Mouse (Mus musculus) NIH3T3 (cell line): ENCODE data around the gene Polr2h.

ENCODE experiments used
- DNase-seq: peaks from one replicate; pipeline ENCODE4 v3.0.0-alpha.2; 2012; ENCODE audit warnings: low read depth

Gene Polr2h

DNA sequence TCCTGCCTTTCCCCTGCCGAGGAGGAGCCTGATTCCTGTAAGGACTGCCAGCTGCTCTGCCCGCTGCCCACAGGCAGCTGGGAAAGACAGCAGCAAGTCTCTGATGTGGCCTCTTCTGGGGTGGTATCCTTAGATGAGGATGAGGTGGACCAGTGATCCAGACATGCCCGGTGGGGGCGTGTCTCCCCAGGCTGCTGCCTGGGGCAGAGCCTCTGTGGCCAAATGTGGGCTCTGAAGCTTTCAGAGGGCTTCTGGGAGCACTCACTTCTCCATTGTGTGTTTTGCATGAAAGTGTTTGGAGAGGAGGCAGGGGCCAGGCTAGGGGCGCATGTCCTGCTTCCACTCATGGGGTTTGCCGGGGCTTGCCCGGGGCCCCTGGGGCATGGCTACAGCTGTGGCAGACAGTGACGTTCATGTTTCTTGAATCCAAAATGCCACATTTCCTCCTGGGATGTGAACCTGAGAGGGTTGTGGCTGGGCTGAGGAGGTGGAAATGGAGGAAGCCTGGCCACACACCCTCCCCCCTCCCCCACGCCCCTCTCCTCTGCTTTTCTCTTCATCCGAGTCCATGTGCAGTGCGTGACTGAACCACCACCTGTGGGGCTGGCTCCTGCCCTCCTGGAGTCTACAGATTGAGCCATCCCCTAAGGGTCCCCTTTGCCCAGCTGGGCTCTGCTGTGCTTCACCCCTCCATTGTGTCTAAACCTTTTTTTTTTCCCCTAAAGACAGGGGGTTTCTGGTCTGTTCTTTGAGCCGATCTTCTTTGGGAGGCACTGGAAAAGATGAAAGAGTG is 15.5 kb upstream of the Polr2h start:
- no peak for DNase-seq

DNA sequence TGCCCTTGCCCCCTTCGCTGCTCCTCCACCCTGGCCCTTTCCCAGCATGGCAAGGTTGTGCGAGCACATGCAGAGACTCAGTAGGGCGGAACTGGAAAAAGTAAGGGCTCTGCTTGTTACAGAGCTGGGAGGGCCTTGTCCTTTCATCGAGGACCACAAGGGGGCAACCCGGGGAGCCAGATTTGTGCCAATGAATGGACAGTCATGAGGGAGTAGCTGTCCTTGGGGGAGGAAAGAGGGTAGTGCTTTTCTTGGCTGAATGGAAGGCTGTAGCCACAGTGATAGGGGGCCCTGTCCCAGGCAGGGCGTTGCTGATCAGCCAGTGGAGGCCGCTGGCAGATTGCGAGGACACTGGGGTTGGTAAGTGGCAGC is 15.0 kb upstream of the Polr2h start:
- peak; percentile 85 for DNase-seq

DNA sequence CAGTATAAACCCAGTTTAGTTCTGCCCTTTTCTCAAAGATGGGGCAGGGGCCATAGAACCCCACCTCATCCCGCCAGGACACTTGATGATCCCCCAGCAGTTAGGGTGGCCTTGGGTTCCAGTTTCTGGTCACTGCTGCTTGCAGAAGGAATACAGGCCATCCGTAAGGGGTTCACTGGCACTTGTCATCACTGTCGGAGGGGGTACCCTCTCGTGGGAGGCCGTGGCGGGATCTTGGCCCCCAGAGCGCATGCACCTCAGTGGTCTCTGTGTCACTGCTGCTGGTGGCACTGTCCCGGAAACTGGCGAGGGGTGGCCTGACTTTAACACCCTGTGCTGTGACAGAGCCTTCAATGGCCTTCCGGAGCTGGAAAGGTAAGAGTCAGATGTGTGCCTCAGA is 14.4 kb upstream of the Polr2h start:
- DNase-seq = no peak

DNA sequence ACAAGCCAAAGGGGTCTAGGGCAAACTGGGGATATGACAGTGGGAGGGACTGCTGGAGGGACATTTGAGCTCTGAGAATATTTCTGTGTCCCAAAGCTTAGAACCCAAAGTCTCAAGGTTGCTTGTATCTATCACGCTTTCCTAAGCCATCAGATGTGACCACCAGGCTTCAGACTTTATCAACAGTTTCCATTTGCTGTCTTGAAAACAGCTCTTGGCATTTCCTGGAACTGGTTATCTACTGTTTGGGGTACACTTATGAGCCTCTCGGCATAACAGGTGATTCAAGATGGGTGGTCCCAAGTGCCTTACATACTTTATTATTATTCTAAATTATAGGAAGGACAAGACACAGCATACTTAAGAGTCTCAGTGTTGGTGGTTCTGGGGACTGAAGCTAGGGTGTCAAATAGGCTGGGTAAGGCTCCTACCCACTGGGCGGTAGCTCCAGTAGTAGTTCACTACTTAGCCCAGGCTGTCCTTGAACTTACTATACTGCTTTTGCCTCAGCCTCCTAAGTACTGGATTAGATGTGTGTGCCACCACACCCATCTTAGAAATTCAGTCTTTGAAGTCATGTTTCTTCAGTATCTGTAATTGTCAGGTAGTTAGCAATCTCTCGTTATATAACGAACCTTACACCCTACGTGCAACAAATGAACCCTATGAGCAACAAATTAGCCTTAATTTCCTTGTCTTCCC is 13.6 kb upstream of the Polr2h start:
- no peak for DNase-seq

DNA sequence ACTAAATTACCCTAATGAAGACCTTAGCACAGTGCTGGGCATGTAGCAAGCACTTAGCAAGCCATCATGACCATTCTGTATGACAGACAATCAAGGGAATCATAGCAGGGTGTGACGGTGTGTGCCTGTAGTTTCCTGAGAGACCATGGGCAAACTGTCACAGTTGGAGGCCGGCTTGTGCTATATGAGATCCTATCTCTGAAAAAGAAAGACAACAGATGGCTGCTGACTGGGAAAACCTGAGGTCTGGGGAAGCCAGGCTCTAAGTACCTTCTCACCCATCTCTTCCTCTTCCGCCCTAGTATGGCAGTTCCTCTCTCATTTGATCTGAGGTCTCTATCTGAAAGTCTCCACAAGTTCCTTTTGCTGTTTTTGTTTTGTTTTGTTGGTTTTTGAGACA is 11.7 kb upstream of the Polr2h start:
- DNase-seq = no peak

DNA sequence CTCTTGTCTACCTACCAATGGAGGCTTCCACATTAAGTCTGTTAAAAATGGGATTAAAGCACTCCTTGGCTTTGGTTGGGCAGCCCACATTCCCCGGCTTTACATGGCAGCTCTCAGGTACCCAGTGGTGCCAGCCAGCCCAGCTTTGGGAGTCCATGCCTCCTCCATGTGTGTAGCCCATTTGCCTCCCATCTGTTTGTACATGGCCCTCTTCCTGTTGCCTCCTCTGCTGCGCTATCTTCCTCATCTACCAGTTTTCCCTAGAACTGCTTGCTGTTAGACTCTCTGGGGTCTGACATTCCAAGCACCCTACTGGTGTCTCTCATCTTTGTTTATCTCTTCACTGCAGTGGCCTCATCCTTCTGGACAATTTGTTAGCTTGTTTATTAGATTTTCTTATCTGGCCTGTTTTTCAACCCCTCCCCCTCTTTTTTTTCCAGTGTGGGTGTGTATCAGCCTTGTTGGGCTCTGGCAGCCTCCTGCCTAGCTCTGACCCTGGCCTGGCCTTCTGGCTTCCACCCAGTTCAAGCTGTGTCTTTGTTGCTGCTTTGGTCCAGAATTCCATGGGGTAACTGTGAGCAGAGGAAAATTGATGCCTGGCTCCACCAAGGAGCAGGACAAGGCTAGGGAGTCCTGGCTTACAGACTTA is 10.9 kb upstream of the Polr2h start:
- no peak for DNase-seq

DNA sequence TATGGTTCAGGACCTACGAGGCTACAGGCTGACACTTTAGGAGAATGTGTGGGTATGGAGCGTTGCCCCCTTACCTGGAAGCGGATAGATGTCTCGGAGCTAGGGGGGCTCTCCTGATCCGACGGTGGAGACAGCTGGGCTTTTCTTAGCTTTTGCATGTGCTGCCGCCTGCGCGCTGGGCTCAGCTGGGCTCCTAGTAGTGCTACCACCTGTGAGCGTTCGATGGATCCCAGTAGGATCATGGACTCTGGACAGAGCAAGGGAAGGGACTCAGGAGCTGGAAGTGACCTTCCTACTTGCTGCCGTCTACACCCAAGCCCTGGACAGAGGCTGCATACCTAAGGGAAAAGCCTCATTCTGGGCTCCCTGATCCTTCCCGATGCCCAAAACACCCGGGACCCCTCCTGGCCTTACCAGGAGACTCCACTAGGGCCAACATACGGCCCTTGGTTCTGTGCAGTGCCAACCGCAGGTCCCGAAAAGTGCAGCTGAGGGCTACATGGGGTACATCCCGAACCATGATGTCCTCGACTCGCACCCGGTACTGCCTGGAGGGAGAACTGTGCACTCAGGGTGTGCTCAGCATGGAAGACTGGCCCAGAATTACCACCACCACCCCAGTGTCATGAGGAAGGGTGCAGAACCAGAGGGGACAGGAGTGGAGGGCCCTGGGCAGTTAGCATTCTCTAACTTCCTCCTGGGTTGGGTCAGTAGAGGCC is 9.1 kb upstream of the Polr2h start:
- DNase-seq = no peak

DNA sequence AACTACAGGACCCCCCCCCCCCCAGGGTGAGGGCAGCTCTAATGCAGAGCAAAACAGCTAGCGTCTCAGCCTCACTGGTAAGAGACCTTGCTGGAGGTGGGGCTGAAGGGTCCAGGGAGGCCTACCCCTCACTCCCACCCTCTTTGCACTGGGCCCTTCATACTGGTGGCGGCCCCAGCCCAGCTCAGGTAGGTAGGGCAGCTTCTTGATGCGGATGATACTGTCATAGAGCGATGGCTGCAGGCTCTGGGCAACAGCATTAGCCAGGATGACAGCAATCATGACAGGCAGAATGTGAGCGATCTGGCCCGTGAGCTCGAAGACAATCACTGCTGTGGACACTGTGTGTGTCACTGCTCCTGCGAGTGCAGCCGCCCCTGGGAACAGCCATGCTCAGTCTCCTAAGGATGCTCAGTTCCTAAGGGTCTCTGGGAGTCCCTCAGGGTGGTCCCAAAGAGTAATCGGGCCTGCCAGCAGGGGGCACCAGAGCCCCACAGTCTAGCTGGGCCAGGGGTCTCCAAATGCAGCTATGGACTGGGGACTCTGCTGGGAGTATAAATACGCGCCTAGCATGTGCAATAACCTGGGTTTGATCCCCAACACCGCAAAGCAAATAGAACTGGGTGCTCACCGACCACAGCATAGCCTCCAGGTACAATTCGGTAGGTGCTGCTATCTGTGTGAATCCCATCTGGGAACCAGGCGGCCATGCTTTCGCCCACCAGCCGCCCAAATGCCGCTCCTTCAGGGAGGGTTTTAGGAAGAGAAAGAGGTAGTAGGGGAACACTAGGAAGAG is 8.3 kb upstream of the Polr2h start:
- DNase-seq = no peak

DNA sequence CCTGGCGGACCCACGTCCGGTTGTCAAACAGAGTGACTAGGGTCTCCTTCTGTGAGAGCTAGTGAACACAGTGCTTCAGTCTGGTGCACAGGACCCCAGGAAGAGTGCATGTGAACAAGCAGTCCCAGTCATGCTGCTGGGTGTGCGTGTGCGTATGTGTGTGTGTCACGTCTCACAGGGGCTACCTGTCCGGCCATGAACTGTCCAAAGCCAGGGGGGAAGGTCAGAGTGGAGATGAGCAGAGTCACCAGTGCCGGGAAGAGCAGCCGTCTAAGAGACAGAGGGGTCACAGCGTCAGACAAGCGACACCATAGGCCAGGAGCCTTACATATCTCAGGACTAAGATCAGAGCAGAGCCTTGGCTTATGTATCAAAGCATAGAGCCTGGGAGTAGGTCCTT is 7.1 kb upstream of the Polr2h start:
- no peak for DNase-seq

DNA sequence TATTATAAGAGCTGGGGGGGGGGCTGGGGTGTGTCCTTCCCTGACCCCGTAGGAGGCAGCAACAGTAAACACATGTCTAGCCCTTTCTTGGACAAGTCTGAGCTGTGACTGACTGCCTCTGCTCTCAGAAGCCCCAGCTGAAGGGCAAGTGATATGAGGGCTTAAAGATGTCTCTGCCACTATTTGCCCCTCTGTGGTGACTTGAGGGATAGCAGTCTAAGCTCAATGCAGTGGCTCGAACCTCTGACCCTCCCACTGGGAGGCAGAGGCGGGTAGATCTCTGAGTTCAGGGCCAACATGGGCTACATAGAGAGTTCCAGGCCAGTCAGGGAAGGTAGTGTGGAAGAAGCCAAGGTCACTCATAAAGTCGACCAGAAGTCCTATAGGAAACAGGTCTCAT is 6.7 kb upstream of the Polr2h start:
- no peak for DNase-seq

DNA sequence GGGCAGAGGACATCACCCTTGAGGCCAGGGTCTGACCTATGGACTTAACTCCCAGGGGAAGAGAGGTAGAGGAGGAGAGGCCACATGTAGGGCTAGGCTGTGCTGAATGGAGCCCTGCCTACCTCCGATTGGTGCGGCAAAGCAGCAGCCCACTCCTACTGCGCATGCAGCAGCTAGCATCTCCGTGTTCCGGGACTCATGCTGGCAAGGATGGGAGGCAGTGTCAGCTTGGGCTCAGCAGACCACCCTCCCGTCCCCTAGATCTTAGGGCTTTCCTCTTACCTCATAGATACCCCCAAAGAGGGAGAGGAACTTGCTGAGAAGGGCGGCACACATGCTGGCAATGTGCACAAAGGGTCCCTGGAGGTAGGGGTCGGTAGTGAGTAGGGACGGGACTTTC is 5.3 kb upstream of the Polr2h start:
- no peak for DNase-seq

DNA sequence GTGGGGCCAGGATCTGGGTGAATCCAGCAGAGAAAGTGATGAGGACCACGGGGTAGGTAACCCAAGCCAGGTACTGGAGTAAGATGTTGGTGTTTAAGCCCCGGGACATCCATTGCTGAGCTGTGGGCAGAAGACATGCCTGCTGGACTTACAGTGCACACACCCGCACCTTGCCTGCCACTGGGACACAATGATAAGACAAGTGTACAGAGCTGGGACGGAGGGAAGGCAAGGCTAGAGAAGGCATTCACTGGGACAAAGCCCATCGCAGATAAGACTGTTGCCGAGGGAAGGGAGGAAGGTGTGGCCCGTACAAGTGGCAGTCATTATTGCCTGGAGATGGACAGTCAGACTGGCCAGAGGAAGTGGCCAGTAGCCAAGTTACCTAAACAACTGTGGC is 4.6 kb upstream of the Polr2h start:
- no peak for DNase-seq

DNA sequence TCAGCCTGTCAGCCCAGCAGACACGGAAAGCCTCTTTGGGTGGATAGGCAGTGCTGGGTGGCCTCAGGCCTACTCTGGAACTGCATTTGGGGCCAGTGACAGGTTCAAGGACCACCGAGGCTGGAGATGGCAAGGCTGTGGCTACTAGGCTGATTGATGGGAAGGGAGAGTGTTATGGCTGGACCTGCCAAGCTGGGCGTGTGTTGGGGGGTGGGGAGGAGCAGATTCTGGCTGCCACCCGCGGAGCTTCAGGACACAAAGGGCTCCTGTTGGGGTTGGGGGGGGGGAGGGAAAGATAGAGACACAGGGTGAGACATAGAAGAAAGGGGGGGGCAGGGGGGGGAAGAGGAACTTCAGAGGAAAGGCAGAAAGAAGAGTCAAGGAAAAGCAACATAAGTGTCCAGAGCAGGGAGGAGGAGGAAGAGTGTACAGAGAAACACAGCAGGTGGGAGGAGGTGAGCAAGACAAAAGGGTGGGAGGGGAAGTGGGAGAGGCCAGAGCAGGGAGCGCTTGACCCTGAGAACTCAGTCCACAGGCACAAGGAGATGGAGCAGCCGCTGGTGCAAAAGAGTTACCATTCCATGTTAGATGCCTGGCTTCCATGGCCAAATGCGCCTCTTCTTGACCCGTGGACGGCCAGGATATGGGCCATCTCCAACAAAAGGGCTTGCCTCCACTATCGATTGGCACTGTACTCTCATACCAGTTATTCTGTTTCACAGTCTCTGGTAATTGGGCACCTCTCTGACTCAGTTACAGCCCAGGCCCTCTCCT is 3.0 kb upstream of the Polr2h start:
- DNase-seq = no peak

DNA sequence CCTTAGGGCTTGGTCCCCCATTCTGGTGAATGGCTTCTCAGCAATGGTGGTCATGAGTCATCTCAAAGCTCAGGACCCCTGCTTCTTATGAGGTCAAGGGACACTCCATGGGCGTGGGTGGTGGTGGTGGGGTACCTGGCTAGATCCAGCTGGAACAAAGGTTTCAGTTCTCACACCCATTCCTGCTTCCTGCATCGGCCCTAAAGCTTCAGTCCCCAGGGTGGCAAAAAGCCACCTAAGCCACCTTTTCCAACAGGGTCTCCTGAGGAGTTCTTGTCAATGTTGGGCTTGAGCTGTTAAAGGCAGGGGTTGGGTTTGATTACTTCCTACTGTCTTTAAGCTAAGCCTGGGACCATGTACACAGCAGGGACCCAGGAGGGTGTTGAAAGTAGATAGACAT is 2.3 kb upstream of the Polr2h start:
- no peak for DNase-seq

DNA sequence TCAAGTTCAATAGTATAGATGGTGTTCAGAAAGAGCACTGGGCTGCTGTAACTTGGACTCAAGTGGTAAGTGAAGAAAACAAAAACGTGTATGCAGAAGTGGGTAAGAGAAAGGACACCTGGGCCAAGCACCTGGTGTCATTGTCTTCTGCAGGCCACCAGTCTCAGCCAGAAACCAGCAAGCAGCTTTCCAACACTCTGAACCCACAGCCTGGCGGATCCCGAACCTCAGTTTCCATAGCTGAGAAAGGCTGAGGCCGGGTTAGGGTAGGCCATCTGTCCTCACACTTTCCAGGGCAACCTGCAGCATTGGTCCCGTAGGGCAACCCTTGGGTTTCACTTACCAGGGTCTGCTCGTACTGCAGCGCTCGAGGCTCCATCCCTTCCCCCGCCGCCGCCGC is 1.9 kb upstream of the Polr2h start:
- no peak for DNase-seq

DNA sequence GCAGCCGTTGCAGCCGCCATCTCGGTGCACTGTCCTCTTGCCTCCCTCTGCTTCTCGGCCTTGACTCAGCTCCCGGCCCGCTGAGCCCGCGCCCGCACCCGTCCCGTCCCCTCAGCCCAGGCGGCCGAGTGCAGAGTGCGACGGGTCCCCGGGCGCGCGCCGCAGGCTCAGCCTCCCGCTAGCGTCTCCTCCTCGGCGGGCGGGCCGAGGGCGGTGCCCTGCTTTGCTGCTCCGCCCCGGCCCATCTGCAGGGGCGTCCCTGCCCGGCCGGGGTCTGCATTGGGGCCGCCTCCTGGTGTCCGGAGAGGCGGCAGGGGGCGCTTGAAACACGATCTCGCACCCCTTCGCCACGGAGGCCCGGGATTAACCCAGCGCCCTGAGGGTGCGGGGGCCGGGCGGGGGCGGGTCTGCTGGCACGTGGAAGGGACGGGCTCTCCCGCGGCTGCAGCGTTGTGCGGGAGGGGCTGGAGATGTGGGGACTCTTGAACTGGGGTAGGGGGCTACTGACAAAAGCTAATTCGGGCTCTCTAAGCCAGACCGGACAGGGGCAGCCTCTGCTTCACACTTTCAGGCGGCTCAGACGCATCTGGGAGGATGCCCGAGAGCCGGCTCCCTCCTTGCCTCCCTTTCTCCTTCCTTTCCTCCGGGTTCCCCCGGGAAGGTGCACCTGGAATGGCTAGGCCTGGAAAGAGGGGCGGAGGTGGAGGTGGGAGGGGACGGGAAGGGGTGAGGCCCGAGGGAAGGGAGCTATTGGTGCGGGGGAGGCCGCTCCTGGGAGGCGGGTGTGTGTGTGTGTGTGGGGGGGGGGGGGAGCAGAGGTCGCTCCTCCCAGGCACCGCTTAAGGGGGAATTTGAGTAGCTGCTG is 1.3 kb upstream of the Polr2h start:
- DNase-seq = peak; percentile 81

DNA sequence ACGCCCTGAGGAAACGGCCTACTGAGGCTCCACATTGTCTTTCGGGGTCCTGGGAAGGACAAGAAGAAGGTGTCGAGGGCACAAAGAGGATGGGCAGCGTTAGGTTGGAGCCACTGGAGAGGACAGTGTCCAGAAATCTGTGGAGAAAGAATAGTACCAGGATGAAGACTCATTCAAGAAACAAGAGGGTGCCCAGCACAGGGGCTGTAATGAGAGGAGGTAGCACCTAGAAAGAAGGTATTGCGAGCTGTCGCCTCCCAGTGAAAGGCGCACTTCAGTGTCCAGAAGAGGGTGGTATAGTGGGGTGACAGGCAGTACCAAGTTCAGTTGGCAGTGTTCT is 654 bp upstream of the Polr2h start:
- no peak for DNase-seq

DNA sequence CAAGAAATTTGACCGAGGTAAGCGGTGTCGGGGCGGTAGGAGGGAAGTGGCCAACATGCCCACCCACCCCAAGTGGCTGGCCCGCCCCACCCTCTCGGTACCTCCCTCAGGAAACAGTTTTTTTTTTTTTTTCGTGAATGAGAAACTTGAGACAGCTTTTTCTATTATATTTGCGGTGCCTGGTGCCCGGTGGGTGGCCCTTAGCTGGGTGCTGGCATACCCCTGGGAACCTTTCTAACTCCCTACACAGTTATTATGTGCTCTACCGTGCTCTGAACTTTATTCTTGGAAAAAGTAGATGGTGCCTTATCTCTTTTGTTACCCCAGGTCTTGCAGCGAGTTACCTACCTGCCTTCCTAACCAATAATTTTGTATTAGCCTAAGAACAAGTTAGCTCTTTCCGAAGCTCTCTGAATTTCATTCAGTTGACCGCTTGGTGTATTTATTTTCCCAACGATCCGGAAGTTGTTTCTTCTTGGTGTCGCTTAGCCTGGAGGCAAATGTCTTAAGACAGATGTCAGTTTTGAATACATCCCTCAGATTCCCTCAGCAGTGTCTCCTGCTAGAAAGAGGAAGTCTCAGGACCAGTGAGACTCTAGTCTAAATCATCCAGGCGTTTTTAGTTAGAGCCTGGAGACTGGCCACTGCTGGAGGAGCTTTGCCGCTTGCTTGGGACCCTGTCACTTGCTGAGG is 659 bp downstream of the Polr2h start:
- DNase-seq = no peak

DNA sequence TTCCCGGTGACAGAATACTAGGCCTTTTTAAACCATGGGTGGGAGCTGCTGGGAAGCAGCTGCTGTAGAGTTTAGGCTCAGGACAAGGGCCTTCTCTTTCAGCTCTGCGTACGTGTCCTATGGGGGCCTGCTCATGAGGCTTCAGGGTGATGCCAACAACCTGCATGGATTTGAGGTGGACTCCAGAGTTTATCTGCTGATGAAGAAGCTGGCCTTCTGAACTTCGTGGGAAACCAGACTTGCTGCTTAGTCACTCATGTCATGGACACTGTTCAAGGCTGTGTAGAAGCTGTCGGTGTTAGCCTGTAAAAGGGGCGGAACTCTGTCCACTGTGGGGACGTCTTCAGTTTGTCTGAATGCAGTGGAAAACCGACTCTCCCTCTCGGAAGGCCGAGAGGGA is 4.3 kb downstream of the Polr2h start:
- DNase-seq = no peak

DNA sequence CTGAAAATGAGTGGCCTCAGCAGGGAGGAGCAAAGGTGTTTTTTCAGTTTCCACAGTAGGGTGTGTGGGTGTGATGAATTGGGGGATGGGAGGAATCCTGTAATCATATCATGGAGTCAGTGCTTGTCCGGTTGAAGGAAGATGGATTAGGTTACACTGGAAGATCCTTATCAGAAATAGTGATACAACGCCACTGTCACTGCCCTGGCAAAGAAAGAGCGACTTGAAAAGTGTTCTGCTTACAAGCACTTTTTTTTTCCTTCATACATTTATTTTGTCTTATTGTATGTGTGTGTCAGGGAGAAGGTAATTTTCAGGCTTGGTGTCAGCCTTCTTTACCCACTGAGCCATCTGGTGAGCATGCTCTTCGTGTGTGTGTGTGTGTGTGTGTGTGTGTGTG is 5.3 kb downstream of the Polr2h start:
- DNase-seq = no peak
